Mouse (Mus musculus) megakaryocyte, embryonic 14.5 days (primary cell): ENCODE measurements around the gene Itih5.

Experiments used
- FLI1 ChIP-seq: IDR thresholded peaks from 2 replicates; pipeline ENCODE4 v1.6.1; 2012; ENCODE audit warnings: low read length, inconsistent platforms, mixed read lengths
- GATA1 ChIP-seq: IDR thresholded peaks from 3 replicates; pipeline ENCODE4 v1.6.1; 2012; ENCODE audit warnings: mixed read lengths, low read length, inconsistent platforms, borderline replicate concordance

GRCm38 (mm10) chr2:10153201-10154075 lies at the start of gene Itih5:
- TF ChIP-seq GATA1 (no peak), FLI1 (no peak)
